8 mouse cellular contexts compared by ENCODE assay signal in the genomic region with DNA sequence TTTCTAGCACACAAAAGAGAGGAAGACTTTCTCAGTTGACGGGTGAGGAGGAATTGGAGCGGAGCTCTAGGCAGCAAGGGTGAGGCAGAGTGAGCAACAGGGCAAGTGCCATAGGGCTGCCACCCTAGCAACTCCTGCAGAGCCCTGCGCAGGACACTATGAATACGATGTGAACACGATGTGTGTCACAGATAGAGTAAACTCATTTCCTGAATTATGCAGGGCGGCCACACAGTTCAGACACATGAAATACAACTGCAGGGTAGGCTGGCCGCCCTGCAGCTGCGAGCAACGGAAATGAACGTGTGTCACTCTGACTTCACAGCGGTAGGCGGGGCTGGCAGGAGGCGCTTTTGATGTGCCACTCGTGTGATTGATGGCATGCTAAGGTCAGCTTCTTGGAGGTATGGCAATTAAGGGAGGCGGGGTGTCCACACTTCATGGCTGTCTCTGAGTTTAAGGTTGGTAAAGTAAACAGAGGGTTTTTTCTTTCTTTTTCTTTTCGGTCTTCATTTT.
DNase-seq lines count a peak whose midpoint lies in the region; ATAC-seq lines count a peak whose summit lies in the region.

No protein-coding gene starts in this region.

- peak overlapping the region; percentile 38 for H3K4me2 ChIP-seq in hindbrain, embryonic 15.5 days
- 0 out of 2 replicates have a peak overlapping the region, but pooled peaks have one; percentile 10 for H3K4me2 ChIP-seq in limb, embryonic 15.5 days

- 25% methylated on average over 16 of the region's 16 CpGs for WGBS in hindbrain, embryonic 15.5 days
- 13% methylated on average over 16 of the region's 16 CpGs for WGBS in limb, embryonic 15.5 days

- H3K27ac ChIP-seq in hindbrain, embryonic 15.5 days (replicated peaks), result no peak overlapping the region
- H3K27ac ChIP-seq in limb, embryonic 15.5 days, result peak overlapping the region; percentile 38; the same call in 1 of the 2 replicates

- no peaks in the 10 kb centered on the region for H3K36me3 ChIP-seq in hindbrain, embryonic 15.5 days
- H3K36me3 ChIP-seq in limb, embryonic 15.5 days, result no peaks in the 10 kb centered on the region

- H3K27me3 ChIP-seq in hindbrain, embryonic 15.5 days, result no peaks in the 10 kb centered on the region
- no peaks in the 10 kb centered on the region for H3K27me3 ChIP-seq in limb, embryonic 15.5 days

- peak; percentile 20 for DNase-seq in ovary, postnatal 36 days (ENCODE audit: low spot score)
- DNase-seq in ovary, postnatal 10 days (ENCODE audit: low spot score), result no peak
- peak; percentile 74 for DNase-seq in neural tube, embryonic 10.5 days (ENCODE audit: extremely low spot score, low spot score)
- DNase-seq in cerebellum, adult 11 months, result no peak
- no peak for DNase-seq in c-Kit-positive CD71-positive TER-119-positive erythroid progenitor cells, embryonic 14.5 days (ENCODE audit: low spot score)
- DNase-seq in cerebellum, adult 9-10 months, result no peak

- no peak overlapping the region for H3K4me3 ChIP-seq in hindbrain, embryonic 15.5 days
- no peak overlapping the region for H3K4me3 ChIP-seq in limb, embryonic 15.5 days

- no peak overlapping the region for H3K9ac ChIP-seq in hindbrain, embryonic 15.5 days
- H3K9ac ChIP-seq in limb, embryonic 15.5 days, result no peak overlapping the region

- peaks cover 12% of the 10 kb centered on the region for H3K4me1 ChIP-seq in hindbrain, embryonic 15.5 days (replicated peaks)
- peaks cover 34% of the 10 kb centered on the region for H3K4me1 ChIP-seq in limb, embryonic 15.5 days

- ATAC-seq in hindbrain, embryonic 15.5 days (ENCODE audit: low FRiP score, low read depth), result peak; percentile 46
- ATAC-seq in limb, embryonic 15.5 days (ENCODE audit: insufficient number of reproducible peaks, low FRiP score, low TSS enrichment, low read depth), result no peak

- no peaks in the 10 kb centered on the region for H3K9me3 ChIP-seq in hindbrain, embryonic 15.5 days
- no peaks in the 10 kb centered on the region for H3K9me3 ChIP-seq in limb, embryonic 15.5 days

Comparison
In these comparisons a context has a peak if more than half of its experiments do, and no peak if none do; other contexts are left out.
1. DNase-seq: peak in ovary, postnatal 36 days (single experiment) and neural tube, embryonic 10.5 days (single experiment); none in ovary, postnatal 10 days (single experiment), cerebellum, adult 11 months (single experiment), c-Kit-positive CD71-positive TER-119-positive erythroid progenitor cells, embryonic 14.5 days (single experiment) and cerebellum, adult 9-10 months (single experiment).